8 mouse cellular contexts compared by ENCODE assay signal in genomic region chr5:128436909-128437308, GRCm38 (mm10). TPM values are rescaled to one million over a fixed set of nuclear protein-coding genes. Genes with fewer than 3 reads are reported as not detected.
A peak's percentile ranks its signal among the peaks of the same experiment; 100 is the strongest.
DNase-seq lines count a peak whose midpoint lies in the region; ATAC-seq and TF ChIP-seq lines count a peak whose summit lies in the region.

No protein-coding gene starts in this region.

- ATAC-seq in liver, embryonic 11.5 days (replicated peaks; ENCODE audit: low FRiP score), result no peak
- ATAC-seq in erythroid progenitor cell, adult 5-6 weeks (replicated peaks; ENCODE audit: low FRiP score, poor library complexity, severe bottlenecking), result no peak

- no peak overlapping the region for H3K9ac ChIP-seq in liver, embryonic 11.5 days (ENCODE audit: low read depth, low read length)

- peak; percentile 76 for TF ChIP-seq CTCF in cortical plate, adult 2 months (IDR thresholded peaks at IDR 0.05; ENCODE audit: extremely low read depth, insufficient read depth, low read length)

- no peak for TF ChIP-seq POLR2A in cortical plate, adult 2 months (IDR thresholded peaks at IDR 0.05; ENCODE audit: extremely low read depth, insufficient read depth, low read length)

- H3K4me3 ChIP-seq in liver, embryonic 11.5 days (ENCODE audit: low read depth, low read length), result no peak overlapping the region
- no peak overlapping the region for H3K4me3 ChIP-seq in cortical plate, adult 2 months (ENCODE audit: insufficient read depth, low read length)

- H3K9me3 ChIP-seq in liver, embryonic 11.5 days (ENCODE audit: control insufficient read depth, low read length), result no peaks in the 10 kb centered on the region

- intact Hi-C loops in heart, postnatal 25 days (cut with DNase I), result loop anchor here (10.0 kb wide), 1 partner anchor 1202 kb away; no protein-coding TSS in a partner anchor

- H3K27ac ChIP-seq in liver, embryonic 11.5 days (ENCODE audit: low read depth, low read length), result no peak overlapping the region
- H3K27ac ChIP-seq in cortical plate, adult 2 months (ENCODE audit: insufficient read depth, low read length), result no peak overlapping the region

- H3K36me3 ChIP-seq in liver, embryonic 11.5 days (ENCODE audit: control insufficient read depth, insufficient read depth, low read length), result no peaks in the 10 kb centered on the region

- peak; percentile 24 for DNase-seq in liver
- no peak for DNase-seq in liver, embryonic 11.5 days (ENCODE audit: low spot score)
- peak; percentile 82 for DNase-seq in layer of hippocampus, adult 9-10 months (ENCODE audit: low spot score)
- DNase-seq in lung, postnatal 14 days, result peak; percentile 51
- no peak for DNase-seq in thymus, postnatal 0 days (ENCODE audit: low spot score)
- no peak for DNase-seq in heart, postnatal 25 days (ENCODE audit: low spot score)

- no peaks in the 10 kb centered on the region for H3K4me1 ChIP-seq in liver, embryonic 11.5 days (replicated peaks; ENCODE audit: control insufficient read depth, insufficient read depth, low read length)
- H3K4me1 ChIP-seq in cortical plate, adult 2 months (ENCODE audit: control insufficient read depth, insufficient read depth, low read length), result no peaks in the 10 kb centered on the region

- WGBS in liver, embryonic 11.5 days, result 17% methylated on average over 9 of the region's 9 CpGs

- peaks cover 32% of the 10 kb centered on the region for H3K27me3 ChIP-seq in liver, embryonic 11.5 days (replicated peaks; ENCODE audit: control insufficient read depth, insufficient read depth, low read length)

- H3K4me2 ChIP-seq in liver, embryonic 11.5 days, result no peak overlapping the region

RNA-seq across cellular contexts. Expression of gene Tmem132d, which starts 4.0 kb away (rescaled TPM):
- 0.09 TPM in 1 of 2 replicates, not detected in the other for polyA plus RNA-seq in liver, embryonic 11.5 days (2014; fragmentation: Nextera tagmentation; extraction: Ambion mirVana)
- 24.8 and 27.6 TPM in 2 replicates for polyA plus RNA-seq in cortical plate, adult 2 months (2012; rRNA removed)
- not detected in 2 replicates for total RNA-seq in erythroid progenitor cell, adult 5-6 weeks (2015; ENCODE audit: low replicate concordance)
- not detected in 2 replicates for total RNA-seq in erythroid progenitor cell, adult 5-6 weeks (2017; ENCODE audit: low replicate concordance)
- 0.07 and 0.80 TPM in 2 replicates for polyA plus RNA-seq in thymus, postnatal 0 days (2015; fragmentation: Nextera tagmentation; extraction: Ambion mirVana)
- under 1 TPM in 1 of 2 experiments, not detected in 1; 0.14 TPM for total RNA-seq in heart, postnatal 25 days (2021)

Comparison
In these comparisons a context has a peak if more than half of its experiments do, and no peak if none do; other contexts are left out.
1. DNase-seq: peak in liver (single experiment), layer of hippocampus, adult 9-10 months (single experiment) and lung, postnatal 14 days (single experiment); none in liver, embryonic 11.5 days (single experiment), thymus, postnatal 0 days (single experiment) and heart, postnatal 25 days (single experiment).
2. RNA of gene Tmem132d, which starts 4.0 kb away (polyA plus RNA-seq): 24.8 to 27.6 TPM in cortical plate, adult 2 months; 0.07 to 0.80 TPM in thymus, postnatal 0 days and 0.09 TPM in liver, embryonic 11.5 days; every median in the first group is over 10 times any median in the second.